Mouse (Mus musculus) forebrain, embryonic 14.5 days (tissue): Measurements from ENCODE around the gene Btbd8. TPM values are rescaled to one million over a fixed set of nuclear protein-coding genes. Genes with fewer than 3 reads are reported as not detected.

ENCODE experiments used
- ATAC-seq: fragments of 200-750 bp; cut with Nextera tagmentation; 2 replicates; pipeline ENCODE4 v1.8.0; 2017; ENCODE audit warnings: mild to moderate bottlenecking, moderate library complexity
- DNase-seq: peaks from one replicate; pipeline ENCODE4 v3.0.0-alpha.2; 2015; ENCODE audit warnings: low spot score
- H3K27ac ChIP-seq: fragments of 300-500 bp; sonication (generic); 2 replicates; pipeline ENCODE4 v1.5.1; 2014; ENCODE audit warnings: low read depth, mild to moderate bottlenecking, control low read depth, low read length, moderate library complexity
- H3K27me3 ChIP-seq: fragments of 300-500 bp; sonication (generic); replicated peaks from 2 replicates; pipeline ENCODE4 v1.6.1; 2014; ENCODE audit warnings: low read length, control low read depth, mixed read lengths; ENCODE audit not compliant: control insufficient read depth, insufficient read depth
- H3K36me3 ChIP-seq: fragments of 300-500 bp; sonication (generic); 2 replicates; pipeline ENCODE4 v1.6.1; 2014; ENCODE audit warnings: low read length, control low read depth; ENCODE audit not compliant: control insufficient read depth, insufficient read depth
- H3K4me1 ChIP-seq: fragments of 300-500 bp; sonication (generic); 2 replicates; pipeline ENCODE4 v1.6.1; 2014; ENCODE audit warnings: antibody characterized with exemption, low read length, control low read depth; ENCODE audit not compliant: control insufficient read depth, insufficient read depth
- H3K4me2 ChIP-seq: fragments of 300-500 bp; sonication (generic); 2 replicates; pipeline ENCODE4 v1.6.1; 2014; ENCODE audit warnings: mild to moderate bottlenecking, control low read depth, low read length
- H3K4me3 ChIP-seq: fragments of 300-500 bp; sonication (generic); 2 replicates; pipeline ENCODE4 v1.5.1; 2014; ENCODE audit warnings: low read depth, low read length, control low read depth
- H3K9ac ChIP-seq: fragments of 300-500 bp; sonication (generic); 2 replicates; pipeline ENCODE4 v1.6.1; 2014; ENCODE audit warnings: mild to moderate bottlenecking, low read length, control low read depth, moderate library complexity
- H3K9me3 ChIP-seq: fragments of 300-500 bp; sonication (generic); replicated peaks from 2 replicates; pipeline ENCODE4 v1.6.1; 2016; ENCODE audit warnings: low read length, control low read depth, mixed read lengths; ENCODE audit not compliant: control insufficient read depth
- WGBS: fragments of 180-500 bp; shearing (Covaris S2); extraction: QIAGEN DNeasy Blood & Tissue Kit; methylation state at CpG from one replicate; pipeline ENCODE4 v1.1.7; 2014; 5-methylcytosine and 5-hydroxymethylcytosine counted together
- polyA plus RNA-seq: library from polyadenylated mRNA; unstranded; fragments of >200 nt; fragmentation: Nextera tagmentation; extraction: Ambion mirVana; gene quantifications from 2 replicates; pipeline ENCODE4 v1.2.1, GENCODE M21; 2014

Gene Btbd8
- polyA plus RNA-seq, 1 experiment from 2014 or later: 16.2 TPM

DNA sequence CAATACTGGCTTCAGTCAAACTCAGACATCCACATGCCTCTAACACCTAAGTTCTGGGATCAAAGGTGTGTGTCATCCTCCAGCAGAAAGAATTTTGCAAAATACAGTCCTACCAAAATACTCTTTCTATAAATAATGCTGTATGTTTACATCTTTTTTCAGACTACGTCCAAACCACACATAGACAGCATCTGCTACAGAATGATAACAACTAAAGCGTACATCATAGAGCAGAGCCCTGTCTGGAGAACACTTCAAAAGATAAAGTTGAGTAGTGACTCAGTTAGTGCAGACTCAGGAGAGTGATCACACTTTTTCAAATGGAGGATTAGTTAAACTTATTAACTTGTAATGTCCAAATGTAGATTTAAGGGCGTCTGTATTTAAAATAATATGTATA is 110.2 kb downstream of the Btbd8 start:
- Histone ChIP-seq H3K4me1 (no peaks in the 10 kb centered on the region), H3K4me2 (no peak overlapping the region), H3K4me3 (no peak overlapping the region), H3K9ac (no peak overlapping the region), H3K27ac (no peak overlapping the region), H3K9me3 (no peaks in the 10 kb centered on the region), H3K27me3 (no peaks in the 10 kb centered on the region), H3K36me3 (peaks cover 14% of the 10 kb centered on the region)
- 90% methylated on average over 3 of the region's 3 CpGs for WGBS
- DNase-seq (no peak), ATAC-seq (no peak)

DNA sequence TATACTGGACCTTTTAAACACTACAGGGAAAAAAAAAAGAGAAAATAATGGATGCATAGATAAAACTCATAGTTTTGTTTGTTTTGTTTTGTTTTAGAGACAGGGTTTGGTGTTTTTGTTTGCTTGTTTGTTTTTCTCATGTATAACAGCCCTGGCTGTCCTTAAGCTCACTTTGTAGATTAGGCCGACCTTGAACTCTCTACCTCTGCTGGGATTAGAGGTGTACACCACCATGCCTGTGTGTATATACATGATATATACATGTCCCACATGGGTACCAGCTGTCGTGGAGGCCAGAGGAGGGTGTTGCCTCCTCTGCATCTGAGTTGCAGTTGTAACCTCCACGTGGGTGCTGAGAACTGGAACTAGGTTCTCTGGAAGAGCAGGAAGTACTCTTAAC is 110.6 kb downstream of the Btbd8 start:
- Histone ChIP-seq H3K4me1 (no peaks in the 10 kb centered on the region), H3K4me2 (no peak overlapping the region), H3K27me3 (no peaks in the 10 kb centered on the region), H3K4me3 (no peak overlapping the region), H3K9ac (no peak overlapping the region), H3K27ac (no peak overlapping the region), H3K36me3 (peaks cover 14% of the 10 kb centered on the region), H3K9me3 (no peaks in the 10 kb centered on the region)
- DNase-seq (no peak), ATAC-seq (no peak)
- 92% methylated on average over 3 of the region's 3 CpGs for WGBS

DNA sequence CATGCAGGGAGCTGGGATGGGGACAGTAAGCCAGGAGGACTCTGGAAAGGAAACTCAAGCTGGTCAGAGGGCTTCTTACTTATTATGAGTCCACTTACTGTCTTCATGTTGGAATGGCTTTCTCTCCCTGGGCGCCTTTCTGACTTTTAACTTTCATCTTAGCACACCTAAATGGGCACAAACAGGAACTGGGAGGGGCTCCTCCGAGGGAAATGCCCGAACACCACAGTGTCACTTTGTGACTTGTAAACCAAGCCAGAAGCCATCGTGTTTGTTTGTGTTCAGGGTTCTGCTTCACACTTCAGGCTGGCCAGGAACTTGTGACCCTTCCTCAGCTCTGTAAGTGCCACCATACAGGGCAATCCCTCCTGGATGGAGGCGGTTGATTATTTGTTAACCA is 116.5 kb downstream of the Btbd8 start:
- Histone ChIP-seq H3K4me3 (no peak overlapping the region), H3K27me3 (no peaks in the 10 kb centered on the region), H3K27ac (no peak overlapping the region), H3K9me3 (no peaks in the 10 kb centered on the region), H3K36me3 (peaks cover 35% of the 10 kb centered on the region), H3K4me1 (no peaks in the 10 kb centered on the region), H3K4me2 (no peak overlapping the region), H3K9ac (no peak overlapping the region)
- WGBS: 90% methylated on average over 5 of the region's 5 CpGs
- DNase-seq (no peak), ATAC-seq (no peak)

DNA sequence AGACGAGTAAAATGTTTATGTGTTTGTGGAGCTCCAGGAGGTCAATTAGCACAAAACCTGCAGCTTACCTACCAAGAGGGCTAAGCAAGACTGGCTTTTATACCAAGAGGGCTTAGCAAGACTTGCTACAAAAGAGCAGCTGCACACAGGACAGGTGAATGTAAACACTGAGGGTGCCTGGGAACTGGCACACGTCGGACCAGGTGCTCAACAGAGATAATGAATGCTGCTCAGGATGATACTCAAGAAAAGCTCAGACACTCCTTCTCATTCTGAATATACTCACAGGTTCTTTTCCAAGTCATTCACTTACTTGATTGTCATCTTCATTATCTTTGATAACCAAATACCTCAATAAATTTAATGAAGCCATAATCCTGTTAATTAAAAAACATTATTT is 119.2 kb downstream of the Btbd8 start:
- Histone ChIP-seq H3K4me2 (no peak overlapping the region), H3K36me3 (peaks cover 45% of the 10 kb centered on the region), H3K4me1 (no peaks in the 10 kb centered on the region), H3K27ac (no peak overlapping the region), H3K4me3 (no peak overlapping the region), H3K9me3 (no peaks in the 10 kb centered on the region), H3K9ac (no peak overlapping the region), H3K27me3 (no peaks in the 10 kb centered on the region)
- ATAC-seq (no peak), DNase-seq (no peak)
- 87% methylated on average over 3 of the region's 3 CpGs for WGBS

Other genes starting within 250 kb of the Btbd8 start
- 2.2 and 3.5 TPM in 2 replicates for gene Tgfbr3, start 148.4 kb upstream of the Btbd8 start, polyA plus RNA-seq
- 1.4 and 1.8 TPM in 2 replicates for gene Brdt, start 106.8 kb upstream of the Btbd8 start, polyA plus RNA-seq
- gene Ephx4, start 35.3 kb upstream of the Btbd8 start, polyA plus RNA-seq: 5.5 and 8.4 TPM in 2 replicates
- gene Lpcat2b, start 6.4 kb upstream of the Btbd8 start, polyA plus RNA-seq: not detected in 2 replicates
- 0.20 and 0.46 TPM in 2 replicates for gene Gm42669, start 69.6 kb downstream of the Btbd8 start, polyA plus RNA-seq
- gene 1700028K03Rik, start 96.7 kb downstream of the Btbd8 start, polyA plus RNA-seq: 0.18 and 0.19 TPM in 2 replicates
- 23.5 and 25.1 TPM in 2 replicates for gene Rpap2, start 159.4 kb downstream of the Btbd8 start, polyA plus RNA-seq
- 26.2 and 35.1 TPM in 2 replicates for gene Glmn, start 159.9 kb downstream of the Btbd8 start, polyA plus RNA-seq